Mouse (Mus musculus): ENCODE results near the gene Krt71. TPM values are rescaled to one million over a fixed set of nuclear protein-coding genes. Genes with fewer than 3 reads are reported as not detected.

Gene Krt71
- total RNA-seq, 4 experiments from 2014 or later, result not detected

DNA sequence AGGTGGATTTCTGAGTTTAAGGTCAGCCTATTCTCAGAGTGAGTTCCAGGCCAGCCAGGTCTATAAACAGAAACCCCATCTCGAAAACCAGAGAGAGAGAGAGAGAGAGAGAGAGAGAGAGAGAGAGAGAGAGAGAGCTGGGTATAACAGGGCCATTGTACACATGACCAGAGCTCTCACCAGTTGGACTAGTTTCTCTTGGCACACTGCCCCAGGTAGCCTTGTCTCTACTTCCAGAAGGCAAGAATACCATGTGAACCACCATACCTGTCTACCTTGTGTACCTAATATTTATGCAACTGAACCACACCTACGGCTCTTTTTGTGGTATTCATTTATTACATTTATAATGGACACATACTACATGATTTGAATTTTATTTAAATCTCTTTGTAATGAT, 54.7 kb downstream of the Krt71 start:
- no peak for DNase-seq (ENCODE audit: low spot score)

Small RNA genes lying within 50 kb of the gene (microRNA-seq; reads per million reads assigned to microRNA genes)
- gene Gm44323 (not detected), gene Gm44342 (not detected)

Other genes starting within 250 kb of the Krt71 start
- gene Gm49425, start 225.8 kb downstream of the Krt71 start, total RNA-seq (2022), result not detected
- not detected for gene Krt84, start 210.3 kb downstream of the Krt71 start, total RNA-seq (2022)
- not detected for gene Krt82, start 192.4 kb downstream of the Krt71 start, total RNA-seq (2022)
- not detected for gene Krt90, start 180.2 kb downstream of the Krt71 start, total RNA-seq (2022)
- not detected for gene Krt75, start 169.2 kb downstream of the Krt71 start, total RNA-seq (2022)
- not detected for gene Gm5414, start 114.9 kb downstream of the Krt71 start, total RNA-seq (2022)
- gene Gm5478, start 95.7 kb downstream of the Krt71 start, total RNA-seq (2022), result not detected
- not detected for gene Krt6b, start 62.8 kb downstream of the Krt71 start, total RNA-seq (2022)
- not detected for gene Krt6a, start 48.8 kb downstream of the Krt71 start, total RNA-seq (2022)
- under 1 TPM in 1 of 4 experiments, not detected in 3; 0.40 TPM for gene Krt5, start 30.2 kb downstream of the Krt71 start, total RNA-seq (2022)
- gene Krt72, start 43.4 kb upstream of the Krt71 start, total RNA-seq (2022), result not detected
- not detected for gene Krt73, start 59.2 kb upstream of the Krt71 start, total RNA-seq (2022)
- gene Krt2, start 75.1 kb upstream of the Krt71 start, total RNA-seq (2022), result not detected
- not detected for gene Krt1, start 107.7 kb upstream of the Krt71 start, total RNA-seq (2022)
- gene Krt77, start 126.6 kb upstream of the Krt71 start, total RNA-seq (2022), result not detected
- gene Krt76, start 149.8 kb upstream of the Krt71 start, total RNA-seq (2022), result not detected
- gene Krt4, start 181.6 kb upstream of the Krt71 start, total RNA-seq (2022), result not detected
- not detected for gene Krt79, start 197.2 kb upstream of the Krt71 start, total RNA-seq (2022)
- gene Krt78, start 211.2 kb upstream of the Krt71 start, total RNA-seq (2022), result under 1 TPM in 1 of 4 experiments, not detected in 3; 0.06 TPM

All from heart, adult 8-10 months (tissue).